In genomic region chr17:70993385-70993807, GRCm38 (mm10) we compare ENCODE assay signal across 12 mouse cellular contexts. TPM values are rescaled to one million over a fixed set of nuclear protein-coding genes. Genes with fewer than 3 reads are reported as not detected.
A peak's percentile ranks its signal among the peaks of the same experiment; 100 is the strongest.
DNase-seq lines count a peak whose midpoint lies in the region; ATAC-seq and TF ChIP-seq lines count a peak whose summit lies in the region.
"Had no signal": no experiment of that assay in that cellular context is flagged by ENCODE, and none has a peak within 500 bp of the region (broad histone marks: within the 10 kb centered on the region; RNA-seq: fewer than 3 reads in every experiment).

No protein-coding gene starts in this region.

- no peak for TF ChIP-seq CTCF in CH12.LX (conservative IDR thresholded peaks at IDR 0.05 in 1 of 2, IDR thresholded peaks at IDR 0.05 in 1 of 2; ENCODE audit: low read depth in 2 of 2, low read length in 2 of 2)

- WGBS in forebrain, embryonic 14.5 days = 4% methylated on average over 3 of the region's 3 CpGs
- WGBS in forebrain, embryonic 16.5 days = 6% methylated on average over 3 of the region's 3 CpGs
- 11% methylated on average over 3 of the region's 3 CpGs for WGBS in lung, embryonic 15.5 days
- 68% methylated on average over 3 of the region's 3 CpGs for WGBS in midbrain, embryonic 13.5 days

- no peak for TF ChIP-seq POLR2A in CH12.LX (IDR thresholded peaks at IDR 0.05; ENCODE audit: low read depth, low read length)

- TF ChIP-seq EP300 in CH12.LX (IDR thresholded peaks at IDR 0.05; ENCODE audit: low read length) = peak; percentile 63

- no peak overlapping the region for H3K4me3 ChIP-seq in forebrain, embryonic 14.5 days (ENCODE audit: low read depth, low read length)
- H3K4me3 ChIP-seq in forebrain, embryonic 16.5 days (replicated peaks; ENCODE audit: low read length) = no peak overlapping the region
- no peak overlapping the region for H3K4me3 ChIP-seq in CH12.LX (replicated peaks in 1 of 3; ENCODE audit: low read depth in 2 of 3, low read length in 2 of 3, poor library complexity in 1 of 3)
- no peak overlapping the region for H3K4me3 ChIP-seq in lung, embryonic 15.5 days
- H3K4me3 ChIP-seq in midbrain, embryonic 13.5 days (replicated peaks) = no peak overlapping the region
- H3K4me3 ChIP-seq: embryonic facial prominence, embryonic 13.5 days had no signal

- H3K27me3 ChIP-seq in forebrain, embryonic 14.5 days (replicated peaks; ENCODE audit: control insufficient read depth, insufficient read depth, low read length) = no peaks in the 10 kb centered on the region
- H3K27me3 ChIP-seq in forebrain, embryonic 16.5 days (replicated peaks; ENCODE audit: control insufficient read depth, insufficient read depth, low read length) = no peaks in the 10 kb centered on the region
- no peaks in the 10 kb centered on the region for H3K27me3 ChIP-seq in CH12.LX (replicated peaks)
- no peaks in the 10 kb centered on the region for H3K27me3 ChIP-seq in lung, embryonic 15.5 days
- H3K27me3 ChIP-seq in midbrain, embryonic 13.5 days = no peaks in the 10 kb centered on the region
- H3K27me3 ChIP-seq: embryonic facial prominence, embryonic 13.5 days had no signal

- no peak overlapping the region for H3K27ac ChIP-seq in forebrain, embryonic 14.5 days (ENCODE audit: low read depth, low read length)
- no peak overlapping the region for H3K27ac ChIP-seq in forebrain, embryonic 16.5 days (ENCODE audit: low read length)
- no peak overlapping the region for H3K27ac ChIP-seq in CH12.LX (ENCODE audit: insufficient read depth, low read depth)
- peak overlapping the region; percentile 57 for H3K27ac ChIP-seq in lung, embryonic 15.5 days
- H3K27ac ChIP-seq in midbrain, embryonic 13.5 days = no peak overlapping the region
- H3K27ac ChIP-seq: embryonic facial prominence, embryonic 13.5 days had no signal

- no peaks in the 10 kb centered on the region for H3K9me3 ChIP-seq in forebrain, embryonic 14.5 days (replicated peaks; ENCODE audit: control insufficient read depth, low read length)
- H3K9me3 ChIP-seq in forebrain, embryonic 16.5 days (ENCODE audit: control insufficient read depth, low read length) = no peaks in the 10 kb centered on the region
- H3K9me3 ChIP-seq in CH12.LX (replicated peaks; ENCODE audit: low read length) = no peaks in the 10 kb centered on the region
- no peaks in the 10 kb centered on the region for H3K9me3 ChIP-seq in lung, embryonic 15.5 days
- H3K9me3 ChIP-seq in midbrain, embryonic 13.5 days = no peaks in the 10 kb centered on the region
- H3K9me3 ChIP-seq: embryonic facial prominence, embryonic 13.5 days had no signal

- H3K4me1 ChIP-seq in forebrain, embryonic 14.5 days (ENCODE audit: control insufficient read depth, insufficient read depth, low read length) = peaks cover 14% of the 10 kb centered on the region; the same call in 1 of the 2 replicates
- peaks cover 24% of the 10 kb centered on the region for H3K4me1 ChIP-seq in forebrain, embryonic 16.5 days (replicated peaks; ENCODE audit: control insufficient read depth, insufficient read depth, low read length)
- H3K4me1 ChIP-seq in CH12.LX (ENCODE audit: control insufficient read depth in 1 of 2, insufficient read depth in 2 of 2) = peaks cover 27 to 76% of the 10 kb centered on the region in 2 experiments
- H3K4me1 ChIP-seq in lung, embryonic 15.5 days = peaks cover 66% of the 10 kb centered on the region
- peaks cover 23% of the 10 kb centered on the region for H3K4me1 ChIP-seq in midbrain, embryonic 13.5 days (replicated peaks)

- H3K4me2 ChIP-seq in forebrain, embryonic 14.5 days (ENCODE audit: low read length) = no peak overlapping the region
- H3K4me2 ChIP-seq in forebrain, embryonic 16.5 days (ENCODE audit: low read length) = no peak overlapping the region
- H3K4me2 ChIP-seq in CH12.LX (ENCODE audit: insufficient read depth, low read depth, poor library complexity, severe bottlenecking) = peak overlapping the region; percentile 53; the same call in 1 of the 2 replicates
- peak overlapping the region; percentile 16; the same call in 1 of the 2 replicates for H3K4me2 ChIP-seq in lung, embryonic 15.5 days
- no peak overlapping the region for H3K4me2 ChIP-seq in midbrain, embryonic 13.5 days (replicated peaks)
- H3K4me2 ChIP-seq: embryonic facial prominence, embryonic 13.5 days had no signal

- no peak; the same call in 1 of the 2 replicates for ATAC-seq in forebrain, embryonic 14.5 days
- ATAC-seq in forebrain, embryonic 16.5 days = no peak
- ATAC-seq in lung, embryonic 15.5 days (ENCODE audit: borderline replicate concordance, extremely low read depth, low FRiP score, low TSS enrichment) = no peak
- no peak for ATAC-seq in erythroblast, adult 5-6 weeks (replicated peaks; ENCODE audit: low FRiP score, poor library complexity, severe bottlenecking)
- no peak for ATAC-seq in midbrain, embryonic 13.5 days

- no peak overlapping the region for H3K9ac ChIP-seq in forebrain, embryonic 14.5 days (ENCODE audit: low read length)
- no peak overlapping the region for H3K9ac ChIP-seq in forebrain, embryonic 16.5 days (replicated peaks; ENCODE audit: low read depth, low read length)
- no peak overlapping the region for H3K9ac ChIP-seq in CH12.LX (ENCODE audit: insufficient read depth, low read depth)
- no peak overlapping the region for H3K9ac ChIP-seq in lung, embryonic 15.5 days
- no peak overlapping the region for H3K9ac ChIP-seq in midbrain, embryonic 13.5 days (replicated peaks)
- H3K9ac ChIP-seq: embryonic facial prominence, embryonic 13.5 days had no signal

- TF ChIP-seq RAD21 in CH12.LX (IDR thresholded peaks at IDR 0.05; ENCODE audit: low read depth, low read length) = no peak

- peaks cover 55% of the 10 kb centered on the region for H3K79me2 ChIP-seq in CH12.LX (replicated peaks; ENCODE audit: control insufficient read depth, extremely low read depth, insufficient read depth, poor library complexity, severe bottlenecking)

- dilution Hi-C loops in CH12.LX (cut with MboI; ENCODE audit: extremely low pct_ligation_motif_present, extremely low pct_unique_long_range_greater_than_20kb, low sequenced_read_pairs) = no loop called here

- DNase-seq in forebrain, embryonic 14.5 days (ENCODE audit: low spot score) = peak; percentile 70
- no peak for DNase-seq in CH12.LX (ENCODE audit: extremely low read depth)
- DNase-seq in heart, adult 9 months (ENCODE audit: low spot score in 2 of 2) = peak; percentile 75 to 80
- no peak for DNase-seq in embryo, embryonic 11 days
- DNase-seq: B cell, adult 2 months; left cerebral cortex, postnatal 4 days; retina, postnatal 1 day had no signal

- in situ Hi-C loops in CH12.LX (cut with MboI; ENCODE audit: low pct_ligation_motif_present, low pct_unique_long_range_greater_than_20kb, low sequenced_read_pairs) = no loop called here

- peaks cover 19% of the 10 kb centered on the region for H3K36me3 ChIP-seq in forebrain, embryonic 14.5 days (ENCODE audit: control insufficient read depth, insufficient read depth, low read length)
- no peaks in the 10 kb centered on the region for H3K36me3 ChIP-seq in forebrain, embryonic 16.5 days (ENCODE audit: control insufficient read depth, insufficient read depth)
- H3K36me3 ChIP-seq in CH12.LX (replicated peaks in 1 of 2; ENCODE audit: control insufficient read depth in 1 of 2, insufficient read depth in 1 of 2, low read length in 1 of 2) = peaks cover 20 to 54% of the 10 kb centered on the region in 2 experiments
- peaks cover 29% of the 10 kb centered on the region for H3K36me3 ChIP-seq in lung, embryonic 15.5 days
- peaks cover 17% of the 10 kb centered on the region for H3K36me3 ChIP-seq in midbrain, embryonic 13.5 days

TF ChIP-seq in CH12.LX, 34 proteins besides CTCF, POLR2A, EP300 and RAD21 (continues in another document):
- TF ChIP-seq MAZ (IDR thresholded peaks at IDR 0.05; ENCODE audit: low read depth, low read length) = peak; percentile 67; the same call in 1 of the 2 replicates
- 0 out of 2 replicates have a peak, but pooled peaks have one; percentile 32 for TF ChIP-seq MYC (IDR thresholded peaks at IDR 0.05; ENCODE audit: low read depth, low read length)
- no peak for TF ChIP-seq USF1 (IDR thresholded peaks at IDR 0.05; ENCODE audit: low read depth, low read length)
- no peak for TF ChIP-seq ZMIZ1 (IDR thresholded peaks at IDR 0.05; ENCODE audit: low read depth, low read length)
- 0 out of 2 replicates have a peak, but pooled peaks have one; percentile 62 for TF ChIP-seq CHD1 (IDR thresholded peaks at IDR 0.05; ENCODE audit: low read depth, low read length)
- TF ChIP-seq BHLHE40 (IDR thresholded peaks at IDR 0.05; ENCODE audit: low read depth, low read length) = peak; percentile 56
- no peak for TF ChIP-seq NELFE (IDR thresholded peaks at IDR 0.05; ENCODE audit: low read depth, low read length)
- TF ChIP-seq GABPA (IDR thresholded peaks at IDR 0.05; ENCODE audit: insufficient replicate concordance, low read depth, low read length) = no peak
- no peak for TF ChIP-seq HCFC1 (IDR thresholded peaks at IDR 0.05; ENCODE audit: low read depth, low read length)
- peak; percentile 95 for TF ChIP-seq MEF2A (IDR thresholded peaks at IDR 0.05; ENCODE audit: borderline replicate concordance, low read depth, low read length)
- TF ChIP-seq ETS1 (conservative IDR thresholded peaks at IDR 0.05; ENCODE audit: low read depth, low read length) = peak; percentile 97

RNA-seq across cellular contexts. Expression of gene Myom1, which starts 9.0 kb away (rescaled TPM):
- polyA plus RNA-seq in forebrain, embryonic 14.5 days (2014; fragmentation: Nextera tagmentation; extraction: Ambion mirVana) = 0.82 and 1.0 TPM in 2 replicates
- 0.77 and 1.3 TPM in 2 replicates for polyA plus RNA-seq in forebrain, embryonic 16.5 days (2015; fragmentation: Nextera tagmentation; extraction: Ambion mirVana)
- total RNA-seq in CH12.LX (2012; rRNA removed) (0.42 and 0.55 TPM in 2 replicates), CH12.LX (2014; rRNA removed) (0.26 TPM in 2 replicates)
- 0.86 and 0.93 TPM in 2 replicates for polyA plus RNA-seq in CH12.LX (2012; ENCODE audit: insufficient read length, low read depth)
- polyA plus RNA-seq in lung, embryonic 15.5 days (2015; fragmentation: Nextera tagmentation; extraction: Ambion mirVana) = 9.0 and 10.9 TPM in 2 replicates
- total RNA-seq in erythroblast, adult 5-6 weeks (2015; ENCODE audit: low replicate concordance) = not detected in 2 replicates
- 0.34 and 1.1 TPM in 2 replicates for total RNA-seq in erythroblast, adult 5-6 weeks (2017; ENCODE audit: low replicate concordance)
- polyA plus RNA-seq in midbrain, embryonic 13.5 days (2015; fragmentation: Nextera tagmentation; extraction: Ambion mirVana) = 1.2 and 1.3 TPM in 2 replicates

RNA-seq across cellular contexts. Expression of gene Myl12a, which starts 9.3 kb away (rescaled TPM):
- 143 and 158 TPM in 2 replicates for polyA plus RNA-seq in forebrain, embryonic 14.5 days (2014; fragmentation: Nextera tagmentation; extraction: Ambion mirVana)
- 110 and 142 TPM in 2 replicates for polyA plus RNA-seq in forebrain, embryonic 16.5 days (2015; fragmentation: Nextera tagmentation; extraction: Ambion mirVana)
- total RNA-seq in CH12.LX (2012; rRNA removed) (163 and 171 TPM in 2 replicates), CH12.LX (2014; rRNA removed) (246 and 279 TPM in 2 replicates)
- 280 and 285 TPM in 2 replicates for polyA plus RNA-seq in CH12.LX (2012; ENCODE audit: insufficient read length, low read depth)
- 673 and 708 TPM in 2 replicates for polyA plus RNA-seq in lung, embryonic 15.5 days (2015; fragmentation: Nextera tagmentation; extraction: Ambion mirVana)
- 113 and 151 TPM in 2 replicates for total RNA-seq in erythroblast, adult 5-6 weeks (2015; ENCODE audit: low replicate concordance)
- 44.5 and 50.0 TPM in 2 replicates for total RNA-seq in erythroblast, adult 5-6 weeks (2017; ENCODE audit: low replicate concordance)
- polyA plus RNA-seq in midbrain, embryonic 13.5 days (2015; fragmentation: Nextera tagmentation; extraction: Ambion mirVana) = 141 and 154 TPM in 2 replicates

Comparison
In these comparisons a context has a peak if more than half of its experiments do, and no peak if none do; other contexts are left out.
1. DNase-seq: peak in forebrain, embryonic 14.5 days (single experiment) and heart, adult 9 months (2 of 2); none in CH12.LX (single experiment) and embryo, embryonic 11 days (single experiment).
2. H3K4me2 ChIP-seq: peak in CH12.LX (single experiment) and lung, embryonic 15.5 days (single experiment); none in forebrain, embryonic 14.5 days (single experiment), forebrain, embryonic 16.5 days (single experiment) and midbrain, embryonic 13.5 days (single experiment).